Mouse (Mus musculus): Measurements from ENCODE around the gene Fgf5. TPM values are rescaled to one million over a fixed set of nuclear protein-coding genes. Genes with fewer than 3 reads are reported as not detected.

Gene Fgf5
- polyA plus RNA-seq, 1 experiment from 2014 or later, result 0.33 TPM

- ATAC-seq (no peak), DNase-seq (ENCODE audit: low spot score) (no peak)
- H3K36me3 ChIP-seq (ENCODE audit: insufficient read depth, low read length), result no peaks in the 10 kb centered on the region
- no peak overlapping the region for H3K27ac ChIP-seq (ENCODE audit: low read length)
- no peaks in the 10 kb centered on the region for H3K9me3 ChIP-seq (ENCODE audit: low read length)
- no peak for TF ChIP-seq CTCF (IDR thresholded peaks at IDR 0.05)
- no peak for TF ChIP-seq EP300 (IDR thresholded peaks at IDR 0.05)
- no peaks in the 10 kb centered on the region for H3K4me1 ChIP-seq (ENCODE audit: insufficient read depth, low read depth, low read length)
- no peak overlapping the region for H3K4me3 ChIP-seq (ENCODE audit: low read depth, low read length)
- no peaks in the 10 kb centered on the region for H3K27me3 ChIP-seq (replicated peaks; ENCODE audit: insufficient read depth, low read length)
- H3K4me2 ChIP-seq (replicated peaks; ENCODE audit: low read depth, low read length), result no peak overlapping the region
- WGBS, result 90% methylated on average over 12 of the region's 12 CpGs
- H3K9ac ChIP-seq (replicated peaks; ENCODE audit: low read depth), result no peak overlapping the region
Observed at GRCm38 (mm10) chr5:98241322-98241829, 12.6 kb upstream of the Fgf5 start.

- H3K36me3 ChIP-seq (ENCODE audit: insufficient read depth, low read length), result no peaks in the 10 kb centered on the region
- no peak overlapping the region for H3K4me2 ChIP-seq (replicated peaks; ENCODE audit: low read depth, low read length)
- DNase-seq (ENCODE audit: low spot score), result no peak
- no peak overlapping the region for H3K9ac ChIP-seq (replicated peaks; ENCODE audit: low read depth)
- no peak for ATAC-seq
- H3K4me3 ChIP-seq (ENCODE audit: low read depth, low read length), result no peak overlapping the region
- no peaks in the 10 kb centered on the region for H3K9me3 ChIP-seq (ENCODE audit: low read length)
- H3K27me3 ChIP-seq (replicated peaks; ENCODE audit: insufficient read depth, low read length), result no peaks in the 10 kb centered on the region
- TF ChIP-seq EP300 (IDR thresholded peaks at IDR 0.05), result no peak
- no peak for TF ChIP-seq CTCF (IDR thresholded peaks at IDR 0.05)
- WGBS, result 49% methylated on average over 8 of the region's 8 CpGs
- H3K4me1 ChIP-seq (ENCODE audit: insufficient read depth, low read depth, low read length), result no peaks in the 10 kb centered on the region
- no peak overlapping the region for H3K27ac ChIP-seq (ENCODE audit: low read length)
Observed at GRCm38 (mm10) chr5:98245303-98245702, 8.7 kb upstream of the Fgf5 start.

- Histone ChIP-seq H3K9me3 (ENCODE audit: low read length) (no peaks in the 10 kb centered on the region), H3K4me3 (ENCODE audit: low read depth, low read length) (no peak overlapping the region), H3K27ac (ENCODE audit: low read length) (no peak overlapping the region), H3K27me3 (replicated peaks; ENCODE audit: insufficient read depth, low read length) (no peaks in the 10 kb centered on the region), H3K36me3 (ENCODE audit: insufficient read depth, low read length) (no peaks in the 10 kb centered on the region), H3K9ac (replicated peaks; ENCODE audit: low read depth) (no peak overlapping the region), H3K4me1 (ENCODE audit: insufficient read depth, low read depth, low read length) (no peaks in the 10 kb centered on the region), H3K4me2 (replicated peaks; ENCODE audit: low read depth, low read length) (no peak overlapping the region)
- TF ChIP-seq EP300 (IDR thresholded peaks at IDR 0.05), result no peak
- no peak for TF ChIP-seq CTCF (IDR thresholded peaks at IDR 0.05)
- 45% methylated on average over 4 of the region's 4 CpGs for WGBS
- ATAC-seq (no peak), DNase-seq (ENCODE audit: low spot score) (no peak)
Observed at GRCm38 (mm10) chr5:98245976-98246375, 8.0 kb upstream of the Fgf5 start.

- Histone ChIP-seq H3K4me1 (ENCODE audit: insufficient read depth, low read depth, low read length) (no peaks in the 10 kb centered on the region), H3K27me3 (replicated peaks; ENCODE audit: insufficient read depth, low read length) (no peaks in the 10 kb centered on the region), H3K4me3 (ENCODE audit: low read depth, low read length) (no peak overlapping the region), H3K9me3 (ENCODE audit: low read length) (no peaks in the 10 kb centered on the region), H3K9ac (replicated peaks; ENCODE audit: low read depth) (no peak overlapping the region), H3K27ac (ENCODE audit: low read length) (no peak overlapping the region), H3K4me2 (replicated peaks; ENCODE audit: low read depth, low read length) (no peak overlapping the region), H3K36me3 (ENCODE audit: insufficient read depth, low read length) (no peaks in the 10 kb centered on the region)
- TF ChIP-seq EP300 (IDR thresholded peaks at IDR 0.05) (no peak), CTCF (IDR thresholded peaks at IDR 0.05) (no peak)
- DNase-seq (ENCODE audit: low spot score), result no peak
- WGBS, result 78% methylated on average over 7 of the region's 7 CpGs
- no peak for ATAC-seq
Observed at GRCm38 (mm10) chr5:98246826-98247225, 7.2 kb upstream of the Fgf5 start.

- WGBS, result 50% methylated on average over 2 of the region's 2 CpGs
- ATAC-seq, result no peak
- Histone ChIP-seq H3K4me2 (replicated peaks; ENCODE audit: low read depth, low read length) (no peak overlapping the region), H3K27me3 (replicated peaks; ENCODE audit: insufficient read depth, low read length) (no peaks in the 10 kb centered on the region), H3K9me3 (ENCODE audit: low read length) (no peaks in the 10 kb centered on the region), H3K9ac (replicated peaks; ENCODE audit: low read depth) (no peak overlapping the region), H3K27ac (ENCODE audit: low read length) (no peak overlapping the region), H3K4me3 (ENCODE audit: low read depth, low read length) (no peak overlapping the region), H3K4me1 (ENCODE audit: insufficient read depth, low read depth, low read length) (no peaks in the 10 kb centered on the region), H3K36me3 (ENCODE audit: insufficient read depth, low read length) (no peaks in the 10 kb centered on the region)
- DNase-seq (ENCODE audit: low spot score), result no peak
- no peak for TF ChIP-seq EP300 (IDR thresholded peaks at IDR 0.05)
- TF ChIP-seq CTCF (IDR thresholded peaks at IDR 0.05), result no peak
Observed at GRCm38 (mm10) chr5:98247516-98247915, 6.5 kb upstream of the Fgf5 start.

- TF ChIP-seq CTCF (IDR thresholded peaks at IDR 0.05) (no peak), EP300 (IDR thresholded peaks at IDR 0.05) (no peak)
- H3K9ac ChIP-seq (replicated peaks; ENCODE audit: low read depth), result no peak overlapping the region
- no peaks in the 10 kb centered on the region for H3K36me3 ChIP-seq (ENCODE audit: insufficient read depth, low read length)
- H3K27me3 ChIP-seq (replicated peaks; ENCODE audit: insufficient read depth, low read length), result peaks cover 33% of the 10 kb centered on the region
- H3K9me3 ChIP-seq (ENCODE audit: low read length), result no peaks in the 10 kb centered on the region
- ATAC-seq (no peak), DNase-seq (ENCODE audit: low spot score) (no peak)
- WGBS, result 26% methylated on average over 6 of the region's 6 CpGs
- H3K4me1 ChIP-seq (ENCODE audit: insufficient read depth, low read depth, low read length), result peaks cover 7% of the 10 kb centered on the region; the same call in 1 of the 2 replicates
- H3K4me2 ChIP-seq (replicated peaks; ENCODE audit: low read depth, low read length), result no peak overlapping the region
- H3K4me3 ChIP-seq (ENCODE audit: low read depth, low read length), result no peak overlapping the region
- no peak overlapping the region for H3K27ac ChIP-seq (ENCODE audit: low read length)
Observed at GRCm38 (mm10) chr5:98253147-98253546, 837 bp upstream of the Fgf5 start.

- ATAC-seq (no peak), DNase-seq (ENCODE audit: low spot score) (no peak)
- TF ChIP-seq CTCF (IDR thresholded peaks at IDR 0.05), result no peak
- TF ChIP-seq EP300 (IDR thresholded peaks at IDR 0.05), result no peak
- Histone ChIP-seq H3K27me3 (replicated peaks; ENCODE audit: insufficient read depth, low read length) (peaks cover 33% of the 10 kb centered on the region), H3K4me1 (ENCODE audit: insufficient read depth, low read depth, low read length) (peaks cover 7% of the 10 kb centered on the region; the same call in 1 of the 2 replicates), H3K36me3 (ENCODE audit: insufficient read depth, low read length) (no peaks in the 10 kb centered on the region), H3K9ac (replicated peaks; ENCODE audit: low read depth) (no peak overlapping the region), H3K27ac (ENCODE audit: low read length) (no peak overlapping the region), H3K4me2 (replicated peaks; ENCODE audit: low read depth, low read length) (no peak overlapping the region), H3K9me3 (ENCODE audit: low read length) (no peaks in the 10 kb centered on the region), H3K4me3 (ENCODE audit: low read depth, low read length) (no peak overlapping the region)
- 9% methylated on average over 12 of the region's 12 CpGs for WGBS
Observed at GRCm38 (mm10) chr5:98255176-98255575, 1.2 kb downstream of the Fgf5 start.
